Mouse (Mus musculus): ENCODE measurements around the gene Gm3893.
"Not testable (repeated sequence)": the region's sequence is repeated elsewhere in the genome, so short reads cannot be mapped to it uniquely, and the experiment has no call there.

Gene Gm3893

DNA sequence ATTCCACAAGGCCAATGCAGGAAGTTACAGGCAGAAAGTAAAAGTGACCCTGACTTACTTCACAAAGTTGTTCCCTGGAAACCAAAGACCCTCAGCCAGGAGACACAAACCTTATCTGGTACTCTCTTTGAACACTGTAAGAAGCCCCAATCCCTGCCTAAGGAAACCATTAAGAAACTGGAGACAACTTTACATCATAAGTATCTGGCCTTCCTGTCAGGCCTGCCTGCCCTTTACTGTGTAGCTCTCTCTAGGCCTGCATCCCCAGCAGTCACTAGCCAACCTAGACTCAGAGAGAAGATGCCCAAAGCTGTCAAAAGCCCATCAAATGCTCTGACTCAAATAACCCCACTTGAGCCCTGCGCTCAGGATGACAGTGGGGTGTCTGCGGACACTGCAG is at the start of gene Gm3893:
Gm3893 (plus strand) TSS at position 301 of the 400 bp plus-strand sequence.
- DNase-seq = not testable (repeated sequence)

- not testable (repeated sequence) for DNase-seq
These were observed 23.5 kb downstream of the Gm3893 start, which contains the start of gene Gm13304 for GRCm38 (mm10) chr4:42114517-42114916. Gene Gm13304, plus strand, starts transcription at chr4:42114817.

Measured in kidney, adult 18-20 months (tissue).